In the genomic region with DNA sequence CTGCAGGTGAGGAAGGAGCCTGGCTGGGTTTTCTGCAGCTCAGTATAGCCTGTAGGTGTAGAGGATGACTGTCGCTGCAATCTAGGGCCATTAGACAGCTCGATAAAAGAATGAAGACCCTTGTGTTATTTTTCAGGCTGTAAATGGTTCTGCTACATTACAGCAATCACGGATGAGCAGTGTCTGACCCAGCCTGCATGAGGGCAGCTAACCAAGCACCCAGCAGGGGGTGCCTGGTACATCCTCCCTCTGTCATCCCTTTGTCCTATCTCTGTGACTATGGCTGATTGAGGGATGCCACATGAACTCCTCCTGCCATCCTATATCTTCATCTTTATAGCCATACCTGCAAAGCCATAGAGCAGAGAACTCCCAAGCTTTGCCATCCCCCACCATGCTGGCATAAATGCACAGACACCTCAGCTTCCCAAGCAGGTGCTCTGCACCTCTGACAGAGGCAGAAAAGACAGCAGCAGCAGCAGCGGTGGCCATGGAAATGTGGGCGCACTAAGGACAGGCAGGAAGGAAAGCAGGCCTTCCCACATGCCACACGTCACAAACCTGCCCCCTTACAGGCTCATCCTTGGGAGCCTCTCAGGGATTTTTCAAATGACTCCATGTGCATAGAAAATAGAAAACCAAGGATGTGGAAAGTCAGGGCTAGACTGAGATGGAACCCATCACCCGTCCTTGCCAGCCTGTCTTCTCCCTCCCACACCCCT, we compare ENCODE assay signal across 13 mouse cellular contexts. TPM values are rescaled to one million over a fixed set of nuclear protein-coding genes. Genes with fewer than 3 reads are reported as not detected.
DNase-seq lines count a peak whose midpoint lies in the region; ATAC-seq and TF ChIP-seq lines count a peak whose summit lies in the region.
"Had no signal": no experiment of that assay in that cellular context is flagged by ENCODE, and none has a peak within 500 bp of the region (broad histone marks: within the 10 kb centered on the region; RNA-seq: fewer than 3 reads in every experiment).

No protein-coding gene starts in this region.

- H3K4me2 ChIP-seq in lung, postnatal 0 days (replicated peaks; ENCODE audit: low read depth, low read length) = no peak overlapping the region
- no peak overlapping the region for H3K4me2 ChIP-seq in forebrain, embryonic 12.5 days
- no peak overlapping the region for H3K4me2 ChIP-seq in midbrain, embryonic 15.5 days
- H3K4me2 ChIP-seq: limb, embryonic 13.5 days had no signal

- WGBS in lung, postnatal 0 days = 73% methylated on average over 7 of the region's 7 CpGs
- WGBS in forebrain, embryonic 12.5 days = 59% methylated on average over 7 of the region's 7 CpGs
- WGBS in midbrain, embryonic 15.5 days = 61% methylated on average over 7 of the region's 7 CpGs

- H3K9me3 ChIP-seq in lung, postnatal 0 days (ENCODE audit: low read length) = no peaks in the 10 kb centered on the region
- H3K9me3 ChIP-seq in forebrain, embryonic 12.5 days = no peaks in the 10 kb centered on the region
- no peaks in the 10 kb centered on the region for H3K9me3 ChIP-seq in midbrain, embryonic 15.5 days
- H3K9me3 ChIP-seq: limb, embryonic 13.5 days had no signal

- H3K4me1 ChIP-seq in lung, postnatal 0 days (ENCODE audit: insufficient read depth, low read depth, low read length) = no peaks in the 10 kb centered on the region
- H3K4me1 ChIP-seq in forebrain, embryonic 12.5 days = peaks cover 46% of the 10 kb centered on the region
- peaks cover 46% of the 10 kb centered on the region for H3K4me1 ChIP-seq in midbrain, embryonic 15.5 days

- no peak for ATAC-seq in lung, postnatal 0 days
- no peak for ATAC-seq in forebrain, embryonic 12.5 days (ENCODE audit: low FRiP score)
- no peak for ATAC-seq in midbrain, embryonic 15.5 days (replicated peaks)

- DNase-seq in cerebellum, postnatal 25 days = peak; percentile 53 to 70
- no peak for DNase-seq in cerebellum, adult 9-11 months
- no peak for DNase-seq in lung, postnatal 0 days (ENCODE audit: low spot score)
- DNase-seq in lung, adult 18-20 months = no peak
- no peak for DNase-seq in kidney, adult 18-20 months
- DNase-seq in layer of hippocampus, postnatal 14 days (ENCODE audit: low spot score in 2 of 2) = no peak
- DNase-seq: embryo, embryonic 11 days had no signal

- TF ChIP-seq EP300 in lung, postnatal 0 days (IDR thresholded peaks at IDR 0.05) = no peak

- no peak overlapping the region for H3K9ac ChIP-seq in lung, postnatal 0 days (replicated peaks; ENCODE audit: low read depth)
- no peak overlapping the region for H3K9ac ChIP-seq in forebrain, embryonic 12.5 days
- no peak overlapping the region for H3K9ac ChIP-seq in midbrain, embryonic 15.5 days
- H3K9ac ChIP-seq: limb, embryonic 13.5 days had no signal

- peak; percentile 24 for TF ChIP-seq CTCF in lung, postnatal 0 days (IDR thresholded peaks at IDR 0.05)

- H3K4me3 ChIP-seq in lung, postnatal 0 days (ENCODE audit: low read depth, low read length) = no peak overlapping the region
- H3K4me3 ChIP-seq in forebrain, embryonic 12.5 days (replicated peaks) = no peak overlapping the region
- no peak overlapping the region for H3K4me3 ChIP-seq in midbrain, embryonic 15.5 days
- H3K4me3 ChIP-seq: limb, embryonic 13.5 days; myocyte had no signal

- H3K36me3 ChIP-seq in lung, postnatal 0 days (ENCODE audit: insufficient read depth, low read length) = no peaks in the 10 kb centered on the region
- no peaks in the 10 kb centered on the region for H3K36me3 ChIP-seq in forebrain, embryonic 12.5 days (replicated peaks)
- no peaks in the 10 kb centered on the region for H3K36me3 ChIP-seq in midbrain, embryonic 15.5 days (replicated peaks)
- H3K36me3 ChIP-seq: limb, embryonic 13.5 days had no signal

- no peaks in the 10 kb centered on the region for H3K27me3 ChIP-seq in lung, postnatal 0 days (replicated peaks; ENCODE audit: insufficient read depth, low read length)
- 0 out of 2 replicates have a peak, but pooled peaks cover 4% of the 10 kb centered on the region for H3K27me3 ChIP-seq in forebrain, embryonic 12.5 days
- no peaks in the 10 kb centered on the region for H3K27me3 ChIP-seq in midbrain, embryonic 15.5 days (replicated peaks)

- H3K27ac ChIP-seq in lung, postnatal 0 days (ENCODE audit: low read length) = no peak overlapping the region
- H3K27ac ChIP-seq in forebrain, embryonic 12.5 days = peak overlapping the region; percentile 89
- H3K27ac ChIP-seq in midbrain, embryonic 15.5 days = peak overlapping the region; percentile 51
- H3K27ac ChIP-seq: limb, embryonic 13.5 days had no signal

RNA-seq across cellular contexts. Expression of a gene that starts 23.9 kb away (rescaled TPM):
- polyA plus RNA-seq in lung, postnatal 0 days (2015; fragmentation: Nextera tagmentation; extraction: Ambion mirVana) = 0.32 and 0.41 TPM in 2 replicates
- 10.7 and 11.6 TPM in 2 replicates for polyA plus RNA-seq in forebrain, embryonic 12.5 days (2016; fragmentation: Nextera tagmentation; extraction: Ambion mirVana)
- 15.0 and 15.7 TPM in 2 replicates for polyA plus RNA-seq in midbrain, embryonic 15.5 days (2015; fragmentation: Nextera tagmentation; extraction: Ambion mirVana)
- 10 to 100 TPM in 1 of 2 experiments, 1 to 10 TPM in 1; 6.3 to 10.8 TPM for total RNA-seq in layer of hippocampus, postnatal 14 days (2021)
- total RNA-seq: granulocyte monocyte progenitor cell, adult 5-6 weeks had no signal

RNA-seq across cellular contexts. Expression of a gene that starts 31.2 kb away (rescaled TPM):
- 3.0 and 3.3 TPM in 2 replicates for polyA plus RNA-seq in lung, postnatal 0 days (2015; fragmentation: Nextera tagmentation; extraction: Ambion mirVana)
- polyA plus RNA-seq in forebrain, embryonic 12.5 days (2016; fragmentation: Nextera tagmentation; extraction: Ambion mirVana) = 1.5 and 2.4 TPM in 2 replicates
- 0.36 and 0.79 TPM in 2 replicates for polyA plus RNA-seq in midbrain, embryonic 15.5 days (2015; fragmentation: Nextera tagmentation; extraction: Ambion mirVana)
- total RNA-seq in layer of hippocampus, postnatal 14 days (2021) = 1 to 10 TPM in 1 of 2 experiments, under 1 TPM in 1; 0.64 to 1.7 TPM
- total RNA-seq: granulocyte monocyte progenitor cell, adult 5-6 weeks had no signal
- polyA plus RNA-seq: myocyte; small intestine, adult 2 months had no signal

Comparison
In these comparisons a context has a peak if more than half of its experiments do, and no peak if none do; other contexts are left out.
1. DNase-seq: peak in cerebellum, postnatal 25 days (2 of 2); none in cerebellum, adult 9-11 months (single experiment), lung, postnatal 0 days (single experiment), lung, adult 18-20 months (0 of 2), kidney, adult 18-20 months (single experiment) and layer of hippocampus, postnatal 14 days (0 of 2).